Mouse (Mus musculus) embryo, embryonic 9.5 days (tissue): Measurements from ENCODE around the gene Cdc42.

Source experiments
- DNase-seq: peaks from one replicate; pipeline ENCODE4 v3.0.0-alpha.2; 2017; ENCODE audit errors: extremely low spot score

The Cdc42 gene

DNA sequence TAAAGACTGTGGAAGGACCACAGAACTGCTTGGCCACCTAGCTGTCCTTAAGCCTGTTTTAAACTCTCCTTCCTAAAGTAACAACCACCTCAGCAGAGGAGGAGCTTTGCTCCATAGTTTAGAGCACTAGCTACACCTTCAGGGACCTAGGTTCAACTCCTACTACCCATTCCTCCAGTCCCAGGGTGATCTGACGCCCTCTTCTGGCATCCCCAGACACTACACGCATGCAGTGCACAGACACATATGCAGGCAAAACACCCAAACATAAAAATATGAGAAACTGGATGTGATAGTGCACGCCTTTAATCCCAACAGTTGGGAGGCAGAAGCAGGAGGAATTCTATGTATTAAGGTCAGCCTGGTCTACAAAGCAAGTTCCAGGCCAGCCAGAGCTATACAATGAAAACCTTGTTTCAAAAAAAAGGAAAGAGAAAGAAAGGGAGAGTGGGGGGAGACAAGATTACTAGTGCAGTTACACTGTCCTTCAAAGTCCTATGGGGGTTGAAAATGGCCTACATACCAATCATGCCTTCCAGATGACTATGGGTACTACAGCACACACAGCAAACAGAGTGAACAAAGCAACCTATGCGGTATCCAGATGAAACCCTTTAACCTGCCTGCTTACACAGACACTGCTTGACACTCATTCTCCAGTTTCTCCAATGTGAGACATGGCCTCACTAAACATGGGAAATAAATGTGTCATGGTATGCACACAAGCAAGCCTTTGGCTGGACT lies 41.3 kb downstream of the Cdc42 start:
- no peak for DNase-seq

DNA sequence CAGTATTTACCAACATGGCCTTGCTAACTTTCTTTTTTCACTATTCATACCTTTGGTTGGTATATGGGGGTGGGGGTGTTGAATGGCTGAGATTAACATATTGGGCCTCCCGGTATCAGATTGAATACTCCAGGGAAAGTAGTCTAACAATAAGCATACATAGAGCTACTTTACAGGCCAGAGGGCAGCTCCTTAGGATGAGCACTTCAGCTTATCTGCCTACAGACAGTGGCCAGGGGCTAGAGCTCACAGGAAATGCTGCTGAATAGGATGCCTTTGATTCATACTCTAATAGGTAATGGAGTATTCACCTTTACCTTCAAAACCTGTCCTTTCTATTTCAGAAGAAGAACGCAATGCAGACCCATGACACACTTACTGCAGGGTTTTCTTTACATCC lies 42.5 kb downstream of the Cdc42 start:
- no peak for DNase-seq

DNA sequence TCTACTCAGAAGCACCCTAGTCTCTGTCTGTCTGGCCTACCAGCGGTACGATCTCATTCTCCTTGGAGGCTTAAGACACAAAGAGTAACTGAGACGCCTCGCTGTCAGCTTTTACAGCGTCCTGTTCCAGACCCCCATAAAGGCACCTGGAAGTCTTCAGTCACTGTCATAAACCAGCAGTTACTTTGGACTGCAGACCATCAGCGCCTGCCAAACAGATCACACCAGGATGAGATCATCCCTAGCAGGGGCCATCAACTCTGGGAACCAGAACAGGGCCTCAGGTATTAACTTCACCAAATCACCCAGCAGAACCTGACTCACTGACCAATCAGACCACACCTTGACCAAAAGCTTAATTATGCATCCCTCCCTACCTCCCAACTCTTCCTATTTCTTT lies 43.0 kb downstream of the Cdc42 start:
- DNase-seq, result no peak

DNA sequence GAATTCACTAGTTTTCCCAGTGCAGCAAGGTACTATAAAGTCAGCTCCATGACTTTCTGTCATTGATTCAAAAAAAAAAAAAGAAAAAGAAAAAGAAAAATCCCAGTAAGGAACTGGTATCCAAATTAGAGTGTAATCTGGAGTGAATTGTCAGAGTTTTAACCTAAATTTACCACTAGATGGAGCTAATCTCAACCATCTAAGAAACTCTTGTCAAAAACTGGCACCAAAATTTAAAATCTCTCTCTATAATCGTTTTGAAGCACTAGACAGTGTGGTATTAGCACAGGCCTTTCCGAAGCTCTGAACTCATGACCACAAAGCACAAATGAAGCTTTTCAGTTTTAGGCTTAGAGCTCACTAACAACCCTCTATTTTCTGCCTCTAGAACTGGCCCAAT lies 44.0 kb downstream of the Cdc42 start:
- no peak for DNase-seq

DNA sequence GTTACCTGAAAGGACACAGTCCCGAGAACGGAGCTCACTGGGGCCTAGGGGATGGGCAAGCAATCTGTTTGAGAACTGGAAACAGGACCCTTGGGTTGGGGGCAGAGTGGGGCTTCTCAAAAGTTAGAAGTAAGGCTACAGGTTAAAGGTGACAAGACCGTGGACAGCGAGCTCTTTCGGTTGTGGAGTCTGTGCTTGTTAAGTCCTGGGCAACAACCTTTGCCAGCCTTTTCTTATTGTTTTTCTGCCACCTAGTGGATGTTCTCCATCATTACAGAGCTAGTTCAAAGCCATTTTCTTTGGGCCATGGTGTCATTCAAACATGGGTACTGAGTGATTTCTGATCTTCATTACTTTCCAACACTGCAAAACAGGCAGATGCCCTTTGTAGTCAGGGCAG lies 49.1 kb downstream of the Cdc42 start:
- peak; percentile 40 for DNase-seq

DNA sequence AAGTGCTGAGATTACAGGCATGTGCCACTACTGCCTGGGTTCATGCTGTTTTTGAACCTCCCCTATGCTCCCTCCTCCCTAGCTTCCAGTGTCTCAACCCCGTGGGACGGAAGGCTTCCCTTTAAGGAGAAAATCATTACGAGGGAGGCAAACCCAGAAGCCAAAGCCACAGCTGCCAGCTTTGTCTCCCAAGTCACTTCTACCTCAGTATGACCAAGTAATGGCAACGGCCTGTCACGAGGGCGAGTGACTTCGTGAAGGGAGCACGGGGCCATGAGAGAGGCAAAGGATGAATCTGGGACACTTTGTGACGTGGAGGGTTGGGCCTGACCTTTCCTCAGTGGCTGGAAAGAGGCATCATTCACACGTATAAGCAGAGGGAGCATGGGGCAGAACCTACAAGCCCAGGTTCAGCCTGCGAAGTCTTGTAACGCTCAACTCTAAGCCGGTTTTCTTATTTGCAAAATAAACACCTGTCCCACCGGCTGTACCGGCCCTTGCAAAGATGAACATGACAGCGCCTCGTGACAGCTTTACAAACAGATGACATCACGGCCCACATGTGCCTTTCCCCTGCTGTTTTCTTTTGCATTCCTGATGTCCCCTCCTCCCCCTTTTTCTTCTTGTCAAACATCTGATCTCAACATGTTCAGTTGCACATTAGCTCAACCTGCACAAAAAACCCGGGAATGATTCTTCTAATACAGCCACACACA lies 50.4 kb downstream of the Cdc42 start:
- DNase-seq, result no peak

DNA sequence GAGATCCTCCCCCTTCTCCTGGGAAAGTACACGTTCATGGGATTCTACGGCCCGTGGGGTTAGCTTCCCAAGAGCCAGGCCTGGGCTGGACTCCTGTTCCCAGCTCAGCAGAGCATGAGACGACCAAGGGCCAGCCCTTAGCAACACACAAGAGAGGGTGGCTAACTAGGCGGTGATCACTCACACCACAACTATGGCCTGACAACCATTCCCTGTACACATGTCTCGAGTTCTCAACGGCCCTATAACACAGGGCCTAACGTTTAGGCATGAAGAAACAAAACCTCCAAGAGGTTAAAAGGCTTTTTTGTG lies 51.0 kb downstream of the Cdc42 start:
- no peak for DNase-seq

DNA sequence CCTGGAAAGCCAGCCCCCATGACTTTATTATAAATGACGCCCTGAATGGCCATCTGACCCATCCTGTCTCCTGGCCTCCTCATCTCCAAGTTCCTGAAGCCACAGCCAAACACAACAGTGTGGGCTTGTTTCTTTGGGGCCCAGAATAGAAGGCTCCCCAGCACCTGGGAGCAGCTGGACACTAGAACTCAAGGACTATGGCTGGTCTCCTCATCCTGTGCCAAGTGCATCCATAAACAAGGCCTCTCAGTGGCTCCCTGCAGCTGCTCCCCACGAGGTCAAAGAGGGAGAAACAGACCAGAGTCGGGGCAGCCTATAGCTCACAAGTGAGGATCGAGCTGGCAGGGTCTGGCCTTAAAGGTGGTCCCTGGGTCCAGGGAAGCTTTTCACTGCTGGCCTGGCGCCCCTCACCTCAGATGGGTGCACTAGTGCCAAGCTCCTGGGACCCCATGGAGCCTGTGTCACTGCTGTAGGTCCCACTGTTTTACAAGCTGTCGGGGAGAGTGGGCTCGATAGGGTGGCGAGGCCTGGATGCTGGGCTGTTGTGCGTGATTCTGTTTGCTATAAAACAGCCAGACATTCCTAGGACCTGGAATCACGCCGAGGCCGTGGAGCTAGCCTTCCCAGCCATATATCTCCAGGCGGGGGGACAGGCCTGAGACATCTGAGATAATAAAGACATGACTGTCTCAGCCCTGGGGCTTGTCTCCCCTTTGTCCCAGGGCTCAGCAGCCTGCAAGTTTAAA lies 51.5 kb downstream of the Cdc42 start:
- DNase-seq, result no peak

DNA sequence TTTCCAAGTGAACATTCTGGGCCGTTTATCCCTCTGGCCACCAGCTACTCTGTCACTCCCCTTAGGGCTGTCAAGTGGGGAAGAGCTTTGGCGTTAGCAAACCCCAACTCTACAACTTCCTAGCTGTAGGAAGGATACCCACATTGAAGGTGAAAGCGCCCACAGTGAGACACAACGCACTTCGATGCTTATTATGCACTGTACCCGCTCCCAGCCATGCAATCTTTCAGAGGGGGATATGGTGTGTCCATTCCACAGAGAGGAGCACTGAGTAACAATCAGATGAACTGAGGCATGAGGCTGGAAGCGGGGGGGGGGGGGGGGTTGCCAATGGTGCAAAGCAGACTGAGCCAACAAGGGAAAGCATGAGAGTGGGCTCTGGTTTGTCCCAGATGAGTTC lies 52.5 kb downstream of the Cdc42 start:
- no peak for DNase-seq

DNA sequence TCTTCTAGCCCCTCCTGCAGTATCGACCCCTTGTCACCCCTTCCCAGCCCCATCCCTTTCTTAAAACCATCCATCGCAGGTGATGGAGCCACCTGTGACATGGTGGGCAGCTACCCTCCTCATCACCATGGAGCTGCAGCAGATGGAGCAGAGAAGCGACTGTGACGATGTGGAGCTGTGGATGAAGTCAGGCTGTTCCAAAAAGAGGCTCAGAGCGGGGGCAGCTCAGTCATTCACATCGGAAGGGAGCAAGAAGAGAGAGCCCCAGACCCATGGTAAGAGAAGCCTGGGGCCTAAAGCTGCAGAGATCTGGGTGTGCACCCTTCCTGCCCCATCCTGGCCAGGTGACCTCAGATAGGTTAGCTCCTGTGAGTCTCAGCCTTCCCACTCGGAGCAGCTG lies 53.4 kb downstream of the Cdc42 start:
- DNase-seq, result no peak

DNA sequence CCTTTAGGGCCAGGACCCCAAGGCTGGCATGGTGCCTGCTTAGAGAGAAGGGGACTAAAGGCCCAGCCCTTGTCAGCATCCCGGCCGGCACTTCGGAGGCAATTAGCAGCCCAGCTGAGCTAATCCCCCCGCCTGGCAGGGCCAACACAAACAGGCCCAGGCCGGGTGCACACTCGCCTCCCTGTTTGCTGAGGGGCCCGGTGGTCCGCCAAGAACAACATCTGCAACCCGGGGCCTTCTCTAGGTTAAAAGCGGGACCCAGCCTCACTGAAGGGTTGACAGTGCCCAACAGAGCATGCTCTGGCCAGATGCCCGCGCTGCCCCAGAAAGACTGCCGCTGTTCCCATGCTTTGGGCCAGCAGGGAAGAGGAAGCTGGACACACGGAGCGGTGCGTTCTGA lies 55.9 kb downstream of the Cdc42 start:
- no peak for DNase-seq

DNA sequence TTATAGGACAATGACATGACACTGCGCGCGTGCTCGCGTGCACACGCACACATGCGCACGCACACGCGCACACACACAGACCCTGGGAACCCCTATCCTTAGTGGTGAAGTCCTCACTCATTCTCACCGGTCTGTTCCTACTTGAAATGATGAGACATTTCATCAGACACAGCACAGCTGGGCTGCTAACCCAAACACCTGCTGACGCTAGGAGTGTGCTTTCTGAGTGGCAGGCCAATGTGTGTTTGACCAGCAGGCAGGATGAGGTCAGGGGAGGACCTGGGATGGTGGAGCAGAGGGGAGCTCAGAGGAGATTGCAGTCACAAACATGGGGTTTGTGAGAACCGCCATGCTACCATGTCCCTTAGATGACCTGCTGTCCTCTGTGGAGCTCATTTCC lies 57.3 kb downstream of the Cdc42 start:
- DNase-seq, result no peak

DNA sequence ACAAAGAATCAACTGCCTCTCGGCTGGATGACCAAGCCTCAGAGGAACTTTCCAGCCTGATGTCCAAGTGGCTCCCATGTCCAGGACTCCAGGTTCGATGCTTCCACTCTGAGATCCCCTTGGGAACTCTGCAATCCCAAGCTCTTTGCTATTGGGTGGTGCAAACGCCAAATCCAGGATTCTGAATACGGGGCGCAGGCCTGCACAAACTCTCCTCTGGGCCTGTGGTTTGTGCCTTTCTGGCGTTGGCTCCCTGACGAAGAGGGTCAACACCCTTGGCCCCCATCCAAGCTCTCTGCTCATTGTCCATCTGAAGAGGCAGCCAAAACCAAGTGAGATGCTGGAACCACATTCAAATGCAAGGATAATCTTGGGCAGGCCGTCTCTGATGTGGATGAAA lies 59.1 kb downstream of the Cdc42 start:
- DNase-seq, result no peak

DNA sequence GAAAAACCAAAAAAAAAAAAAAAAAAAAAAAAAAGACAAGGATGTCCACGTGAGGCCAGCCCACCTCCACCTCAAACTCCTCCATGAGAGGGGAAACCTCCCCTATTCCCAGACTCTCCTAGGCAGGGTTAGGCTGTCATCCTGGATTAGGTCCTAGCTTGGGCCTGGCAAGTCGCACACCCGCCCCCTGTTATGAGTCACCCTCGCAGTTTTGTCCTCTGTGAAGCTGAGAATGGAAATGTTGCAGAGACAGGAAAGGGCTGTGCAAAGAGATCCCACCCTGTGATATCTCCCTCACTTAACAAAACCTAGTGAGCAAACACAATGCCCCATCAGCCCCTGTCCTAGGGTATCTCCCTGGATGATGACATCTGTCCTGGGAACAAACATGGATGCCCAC lies 59.9 kb downstream of the Cdc42 start:
- DNase-seq, result no peak

DNA sequence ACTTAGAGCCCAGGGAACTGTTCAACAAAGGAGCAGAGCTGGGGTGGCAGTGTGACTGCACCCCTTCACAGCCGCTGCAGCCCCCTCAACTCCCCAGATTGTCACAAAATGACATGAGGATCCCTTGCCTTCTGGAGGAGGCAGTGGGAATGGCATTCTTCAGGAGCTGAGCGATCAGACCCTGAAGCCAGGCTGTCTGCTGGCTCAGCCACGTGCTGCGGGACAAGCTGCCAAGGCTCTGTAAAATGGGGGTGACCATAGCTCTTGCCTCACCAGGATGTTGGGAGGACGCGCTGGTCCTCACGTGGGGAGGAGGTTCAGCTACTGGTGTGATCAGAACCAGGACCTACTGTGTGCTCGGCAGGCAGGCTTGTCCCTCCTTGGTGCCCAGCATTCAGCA lies 62.6 kb downstream of the Cdc42 start:
- DNase-seq, result no peak

DNA sequence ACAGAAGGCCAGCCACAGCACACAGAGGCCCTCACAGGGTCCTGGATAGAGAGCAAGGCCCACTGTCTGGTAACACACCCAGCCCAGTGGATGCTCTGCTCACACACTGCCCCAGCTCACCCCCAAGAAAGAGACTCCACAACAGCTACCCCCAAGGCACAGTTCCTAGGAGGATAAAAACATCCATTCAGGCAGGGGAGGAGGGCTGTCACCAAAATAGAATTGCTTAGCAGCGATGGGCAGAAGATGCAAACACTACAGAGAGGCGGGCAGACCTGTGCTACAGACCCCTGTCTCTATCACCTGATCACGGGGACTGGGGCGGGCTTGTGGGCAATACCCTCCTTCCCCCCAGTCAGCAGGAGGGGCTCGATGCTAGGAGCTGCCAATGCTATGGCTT lies 63.0 kb downstream of the Cdc42 start:
- DNase-seq, result no peak

DNA sequence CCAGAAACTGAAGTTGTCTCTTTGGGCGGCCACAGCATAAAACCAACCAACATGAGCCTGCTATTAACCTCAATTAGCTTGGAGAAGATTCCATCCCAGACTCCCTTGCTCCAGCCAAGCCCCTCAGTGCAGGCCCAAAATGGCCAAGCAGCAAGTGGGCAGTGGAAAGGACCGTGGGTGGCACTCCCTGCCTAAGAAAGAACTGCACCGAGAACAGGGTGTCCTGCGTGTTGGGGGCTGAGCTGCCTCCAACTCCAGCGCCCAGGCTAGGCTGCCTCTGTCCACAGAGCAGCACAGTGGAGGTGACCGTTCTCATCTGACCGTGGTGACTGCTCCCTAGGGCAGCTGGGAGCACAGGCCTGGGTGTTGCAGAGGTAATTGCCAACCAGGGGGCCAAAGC lies 63.5 kb downstream of the Cdc42 start:
- DNase-seq, result no peak

DNA sequence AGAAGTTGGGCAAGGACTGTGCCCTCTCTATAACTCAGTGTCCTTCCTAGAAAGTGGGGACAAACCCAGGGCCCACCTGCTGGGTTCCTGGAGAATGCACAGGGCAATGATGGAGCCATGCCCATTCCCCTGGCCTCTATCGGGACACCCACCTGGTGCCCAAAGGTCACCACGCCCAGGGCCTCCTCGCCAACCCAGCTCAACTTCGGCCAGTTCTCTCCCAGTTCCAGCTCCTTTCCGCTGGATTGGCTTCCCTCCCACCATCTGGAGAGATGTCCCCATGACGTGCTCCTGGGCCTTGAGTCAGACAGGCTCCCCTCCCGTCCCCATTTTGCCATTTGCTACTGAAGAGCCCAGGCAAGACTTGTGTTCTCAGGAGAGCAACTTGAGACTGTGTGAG lies 64.9 kb downstream of the Cdc42 start:
- DNase-seq, result no peak

DNA sequence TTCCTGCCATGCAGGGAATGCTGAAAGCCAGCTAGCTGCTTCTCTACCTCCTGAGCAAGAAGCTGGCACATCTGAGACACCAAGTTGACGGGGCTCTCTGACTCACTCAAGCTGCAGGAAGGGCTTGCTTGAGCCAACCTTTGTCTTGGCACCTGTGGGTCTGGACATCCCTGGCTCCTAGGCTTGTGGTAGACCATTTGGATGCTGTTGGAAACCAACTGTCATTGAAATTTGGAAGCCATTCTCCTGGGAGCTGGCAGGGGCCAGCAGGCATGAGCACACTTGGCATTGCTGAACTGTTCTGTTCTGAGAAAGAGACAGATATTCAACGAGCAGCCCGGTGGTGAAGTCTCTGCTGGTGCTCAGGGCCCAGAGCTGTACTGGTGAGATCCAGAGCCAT lies 67.3 kb downstream of the Cdc42 start:
- no peak for DNase-seq

DNA sequence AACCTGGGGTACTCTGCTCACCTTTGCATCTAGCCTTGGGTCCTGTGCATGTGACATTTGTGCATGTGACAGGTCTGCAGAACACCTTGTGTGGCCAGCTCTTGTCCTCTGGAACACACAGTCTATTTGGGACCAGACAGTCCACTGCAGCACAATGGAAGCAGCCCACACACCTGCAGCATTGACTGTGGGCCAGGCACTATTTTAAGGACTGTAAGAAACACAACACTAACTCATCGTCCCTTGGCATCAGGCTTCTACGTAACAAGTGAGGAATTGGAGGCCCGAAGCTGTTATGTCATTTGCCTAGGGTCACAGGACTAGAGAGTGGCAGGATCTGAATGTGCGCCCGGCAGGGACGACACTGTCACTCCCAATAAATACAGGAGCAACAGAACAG lies 67.8 kb downstream of the Cdc42 start:
- DNase-seq, result no peak

DNA sequence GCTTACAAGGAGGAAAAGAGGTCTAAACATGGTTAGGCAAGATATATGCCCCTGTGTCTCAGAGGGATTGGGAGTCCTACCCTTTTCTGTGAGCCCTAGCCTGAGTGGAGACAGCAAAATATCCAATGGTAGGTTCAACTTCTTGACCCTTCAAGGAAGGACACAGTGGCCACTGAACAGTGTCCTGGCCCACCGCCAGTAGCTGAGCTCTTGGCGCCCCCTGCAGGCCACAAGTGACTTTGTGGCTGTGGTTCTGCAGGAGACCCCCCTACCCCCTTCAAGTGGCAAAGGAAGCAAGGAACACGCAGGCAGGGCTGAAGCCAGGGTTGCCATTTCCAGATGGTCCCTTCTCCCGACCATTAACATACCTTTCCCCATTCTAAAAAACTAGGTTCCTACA lies 69.7 kb downstream of the Cdc42 start:
- DNase-seq, result peak; percentile 74

DNA sequence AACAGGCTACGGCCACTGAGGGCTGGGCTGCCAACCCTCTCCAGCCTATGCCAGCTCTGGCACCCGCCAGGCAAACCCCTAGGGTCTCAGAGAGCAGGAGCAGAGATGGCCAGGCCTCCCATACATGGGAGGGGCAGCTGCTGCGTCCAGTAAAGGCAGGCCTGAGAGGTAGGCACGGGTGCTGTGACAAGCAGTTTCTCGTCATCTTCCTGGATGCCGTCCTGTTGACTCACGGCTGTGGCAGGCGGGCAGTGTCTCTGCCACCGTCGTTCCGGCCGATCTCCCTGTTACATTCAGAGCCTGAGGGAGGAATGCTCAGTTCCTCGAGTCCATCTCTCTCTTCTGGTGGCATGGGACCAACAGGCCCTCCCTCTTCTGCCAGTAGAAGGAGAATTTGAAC lies 70.3 kb downstream of the Cdc42 start:
- no peak for DNase-seq

DNA sequence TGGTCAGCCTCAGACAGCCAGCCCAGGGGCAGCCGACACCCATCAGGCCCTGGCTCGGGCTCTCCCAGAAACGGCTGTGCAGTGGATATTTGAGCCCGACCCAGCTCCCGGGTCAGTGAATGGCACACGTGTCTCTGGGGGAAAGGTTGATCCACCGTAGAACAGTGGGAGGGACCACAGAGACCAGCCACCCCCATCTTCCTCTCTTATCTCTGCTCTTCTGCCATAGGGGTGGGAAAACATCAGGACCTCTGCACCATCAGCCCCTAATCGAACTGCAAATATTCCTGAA lies 70.9 kb downstream of the Cdc42 start:
- no peak for DNase-seq
